Mouse (Mus musculus): ENCODE measurements around the gene Usp12. TPM values are rescaled to one million over a fixed set of nuclear protein-coding genes. Genes with fewer than 3 reads are reported as not detected.

Gene Usp12
- polyA plus RNA-seq, 1 experiment from 2014 or later = 10.4 TPM

- Histone ChIP-seq H3K27me3 (ENCODE audit: control insufficient read depth, insufficient read depth, low read length) (no peaks in the 10 kb centered on the region), H3K4me3 (ENCODE audit: low read depth, low read length) (peak overlapping the region; percentile 87), H3K36me3 (ENCODE audit: control insufficient read depth, insufficient read depth, low read length) (peaks cover 17% of the 10 kb centered on the region), H3K4me1 (replicated peaks; ENCODE audit: control insufficient read depth, insufficient read depth) (no peaks in the 10 kb centered on the region; the same call in 1 of the 2 replicates), H3K4me2 (replicated peaks; ENCODE audit: low read depth) (peak overlapping the region; percentile 82), H3K9me3 (ENCODE audit: control insufficient read depth, low read length) (no peaks in the 10 kb centered on the region), H3K9ac (ENCODE audit: low read length) (peak overlapping the region; percentile 91), H3K27ac (replicated peaks) (peak overlapping the region; percentile 88)
- no peak for DNase-seq (ENCODE audit: low spot score)
- no peak for ATAC-seq (ENCODE audit: low FRiP score, low TSS enrichment)
- no peak for TF ChIP-seq CTCF (IDR thresholded peaks at IDR 0.05; ENCODE audit: low read depth)
- TF ChIP-seq EP300 (optimal IDR thresholded peaks at IDR 0.05) = no peak
- WGBS = 45% methylated on average over 7 of the region's 7 CpGs
These were observed 37.6 kb upstream of the Usp12 start for GRCm38 (mm10) chr5:146832435-146832768.

- no peaks in the 10 kb centered on the region for H3K27me3 ChIP-seq (ENCODE audit: control insufficient read depth, insufficient read depth, low read length)
- TF ChIP-seq EP300 (optimal IDR thresholded peaks at IDR 0.05) (no peak), CTCF (IDR thresholded peaks at IDR 0.05; ENCODE audit: low read depth) (no peak)
- H3K36me3 ChIP-seq (ENCODE audit: control insufficient read depth, insufficient read depth, low read length) = no peaks in the 10 kb centered on the region
- no peak overlapping the region for H3K27ac ChIP-seq (replicated peaks)
- H3K9ac ChIP-seq (ENCODE audit: low read length) = no peak overlapping the region
- H3K4me3 ChIP-seq (ENCODE audit: low read depth, low read length) = no peak overlapping the region
- H3K9me3 ChIP-seq (ENCODE audit: control insufficient read depth, low read length) = no peaks in the 10 kb centered on the region
- ATAC-seq (ENCODE audit: low FRiP score, low TSS enrichment) = no peak
- no peaks in the 10 kb centered on the region; the same call in 1 of the 2 replicates for H3K4me1 ChIP-seq (replicated peaks; ENCODE audit: control insufficient read depth, insufficient read depth)
- no peak for DNase-seq (ENCODE audit: low spot score)
- no peak overlapping the region for H3K4me2 ChIP-seq (replicated peaks; ENCODE audit: low read depth)
- WGBS = 50% methylated on average over 8 of the region's 8 CpGs
These were observed 34.7 kb upstream of the Usp12 start for GRCm38 (mm10) chr5:146829528-146829927.

GRCm38 (mm10) chr5:146823005-146823404 is 28.2 kb upstream of the Usp12 start:
- H3K9me3 ChIP-seq (ENCODE audit: control insufficient read depth, low read length) = no peaks in the 10 kb centered on the region
- no peak for TF ChIP-seq EP300 (optimal IDR thresholded peaks at IDR 0.05)
- no peak overlapping the region for H3K4me2 ChIP-seq (replicated peaks; ENCODE audit: low read depth)
- 71% methylated on average over 5 of the region's 5 CpGs for WGBS
- no peaks in the 10 kb centered on the region for H3K4me1 ChIP-seq (replicated peaks; ENCODE audit: control insufficient read depth, insufficient read depth)
- H3K27ac ChIP-seq (replicated peaks) = no peak overlapping the region
- DNase-seq (ENCODE audit: low spot score) = no peak
- H3K27me3 ChIP-seq (ENCODE audit: control insufficient read depth, insufficient read depth, low read length) = no peaks in the 10 kb centered on the region
- H3K36me3 ChIP-seq (ENCODE audit: control insufficient read depth, insufficient read depth, low read length) = no peaks in the 10 kb centered on the region
- H3K4me3 ChIP-seq (ENCODE audit: low read depth, low read length) = no peak overlapping the region
- H3K9ac ChIP-seq (ENCODE audit: low read length) = no peak overlapping the region
- no peak for ATAC-seq (ENCODE audit: low FRiP score, low TSS enrichment)

DNA sequence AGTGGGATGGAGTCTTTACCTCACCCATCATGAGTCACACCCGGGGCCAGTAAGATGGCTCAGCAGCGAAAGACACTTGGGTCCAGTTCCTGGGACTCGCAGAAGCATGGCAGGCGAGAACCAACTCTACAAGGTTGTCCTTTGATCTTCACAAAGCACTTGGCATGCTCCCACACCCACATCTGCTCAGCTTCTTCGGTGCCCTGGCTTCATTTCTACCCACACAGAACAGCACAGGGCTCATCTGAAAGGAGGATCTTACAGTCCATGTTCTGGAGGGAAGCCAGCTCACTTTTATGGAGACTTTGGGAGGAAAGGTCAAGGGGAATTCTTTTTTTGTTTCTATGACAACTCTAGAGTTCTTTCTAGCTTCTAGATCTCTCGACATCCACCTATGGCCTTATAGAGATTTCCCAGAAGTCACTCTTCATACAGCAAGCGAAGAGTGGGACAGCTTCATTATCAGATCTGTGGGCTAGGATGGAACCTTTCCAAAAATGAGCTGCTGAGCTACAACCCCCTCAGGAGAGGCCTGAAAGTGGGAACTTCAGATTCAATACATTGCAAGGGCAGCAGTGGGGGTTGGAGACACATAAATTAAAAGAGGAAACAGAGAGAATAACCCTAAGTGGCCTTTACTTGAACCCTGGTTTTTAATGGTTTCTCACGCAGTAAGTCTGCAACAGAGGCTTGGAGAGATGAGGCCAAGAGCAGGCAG is 24.3 kb upstream of the Usp12 start:
- no peak for TF ChIP-seq EP300 (optimal IDR thresholded peaks at IDR 0.05)
- no peak for TF ChIP-seq CTCF (IDR thresholded peaks at IDR 0.05; ENCODE audit: low read depth)
- Histone ChIP-seq H3K9me3 (ENCODE audit: control insufficient read depth, low read length) (no peaks in the 10 kb centered on the region), H3K9ac (ENCODE audit: low read length) (no peak overlapping the region), H3K4me1 (replicated peaks; ENCODE audit: control insufficient read depth, insufficient read depth) (no peaks in the 10 kb centered on the region), H3K36me3 (ENCODE audit: control insufficient read depth, insufficient read depth, low read length) (no peaks in the 10 kb centered on the region), H3K27ac (replicated peaks) (no peak overlapping the region), H3K27me3 (ENCODE audit: control insufficient read depth, insufficient read depth, low read length) (no peaks in the 10 kb centered on the region), H3K4me3 (ENCODE audit: low read depth, low read length) (no peak overlapping the region), H3K4me2 (replicated peaks; ENCODE audit: low read depth) (no peak overlapping the region)
- no peak for ATAC-seq (ENCODE audit: low FRiP score, low TSS enrichment)
- WGBS = 73% methylated on average over 8 of the region's 8 CpGs
- DNase-seq (ENCODE audit: low spot score) = no peak

GRCm38 (mm10) chr5:146817583-146817982 is 22.8 kb upstream of the Usp12 start:
- Histone ChIP-seq H3K9me3 (ENCODE audit: control insufficient read depth, low read length) (no peaks in the 10 kb centered on the region), H3K9ac (ENCODE audit: low read length) (no peak overlapping the region), H3K4me2 (replicated peaks; ENCODE audit: low read depth) (no peak overlapping the region), H3K27ac (replicated peaks) (no peak overlapping the region), H3K27me3 (ENCODE audit: control insufficient read depth, insufficient read depth, low read length) (no peaks in the 10 kb centered on the region), H3K36me3 (ENCODE audit: control insufficient read depth, insufficient read depth, low read length) (no peaks in the 10 kb centered on the region), H3K4me3 (ENCODE audit: low read depth, low read length) (no peak overlapping the region), H3K4me1 (replicated peaks; ENCODE audit: control insufficient read depth, insufficient read depth) (no peaks in the 10 kb centered on the region)
- no peak for DNase-seq (ENCODE audit: low spot score)
- no peak for ATAC-seq (ENCODE audit: low FRiP score, low TSS enrichment)
- WGBS = 84% methylated on average over 8 of the region's 8 CpGs
- TF ChIP-seq EP300 (optimal IDR thresholded peaks at IDR 0.05) = no peak
- no peak for TF ChIP-seq CTCF (IDR thresholded peaks at IDR 0.05; ENCODE audit: low read depth)

DNA sequence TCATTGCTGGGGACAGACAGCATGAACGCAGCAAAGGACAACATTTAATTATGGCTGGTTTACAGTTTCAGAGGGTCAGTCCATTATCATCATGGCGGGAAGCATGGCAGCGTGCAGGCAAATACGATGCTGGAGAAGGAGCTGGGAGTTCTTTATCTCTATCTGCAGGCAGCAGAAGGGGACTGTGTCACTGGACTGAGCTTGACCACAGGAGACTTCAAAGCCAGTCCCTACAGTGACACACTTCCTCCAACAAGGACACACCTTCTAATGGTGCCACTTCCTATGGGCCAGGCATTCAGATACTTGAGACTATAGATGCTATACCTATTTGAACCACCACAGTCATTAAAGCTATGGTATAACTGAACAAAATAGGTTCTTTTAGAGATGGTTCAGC is 20.6 kb upstream of the Usp12 start:
- Histone ChIP-seq H3K36me3 (ENCODE audit: control insufficient read depth, insufficient read depth, low read length) (no peaks in the 10 kb centered on the region), H3K9ac (ENCODE audit: low read length) (no peak overlapping the region), H3K27me3 (ENCODE audit: control insufficient read depth, insufficient read depth, low read length) (no peaks in the 10 kb centered on the region), H3K27ac (replicated peaks) (no peak overlapping the region), H3K4me3 (ENCODE audit: low read depth, low read length) (no peak overlapping the region), H3K9me3 (ENCODE audit: control insufficient read depth, low read length) (no peaks in the 10 kb centered on the region), H3K4me1 (replicated peaks; ENCODE audit: control insufficient read depth, insufficient read depth) (no peaks in the 10 kb centered on the region), H3K4me2 (replicated peaks; ENCODE audit: low read depth) (no peak overlapping the region)
- WGBS = 74% methylated on average over 4 of the region's 4 CpGs
- TF ChIP-seq EP300 (optimal IDR thresholded peaks at IDR 0.05) (no peak), CTCF (IDR thresholded peaks at IDR 0.05; ENCODE audit: low read depth) (no peak)
- no peak for DNase-seq (ENCODE audit: low spot score)
- ATAC-seq (ENCODE audit: low FRiP score, low TSS enrichment) = no peak

All from stomach, postnatal 0 days (tissue).